Mouse (Mus musculus): ENCODE data around the gene Pde12.

Pde12 gene

GRCm38 (mm10) chr14:26643006-26643624, 26.6 kb downstream of the Pde12 start:
- DNase-seq (ENCODE audit: low spot score): no peak

GRCm38 (mm10) chr14:26639961-26640360, 29.7 kb downstream of the Pde12 start:
- no peak for DNase-seq (ENCODE audit: low spot score)

DNA sequence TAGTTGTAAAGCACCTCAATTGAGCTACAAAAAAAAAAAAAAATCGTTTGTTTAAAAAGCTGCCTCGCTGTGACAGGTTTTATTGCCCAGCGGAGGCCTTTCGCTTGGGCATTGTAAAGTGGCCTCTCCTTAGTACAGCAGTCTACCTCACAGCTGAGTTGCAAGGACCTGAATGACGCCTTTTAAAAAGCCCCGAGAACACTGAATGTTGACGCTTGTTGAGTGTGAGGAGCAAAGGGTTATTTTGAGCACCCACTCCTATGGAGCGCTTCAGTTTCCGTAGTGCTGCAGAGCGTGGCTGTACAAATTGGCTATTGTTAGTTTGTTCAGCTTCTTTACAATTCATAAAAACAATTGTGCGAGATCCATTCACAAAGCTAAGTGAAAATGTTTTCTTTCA, 30.4 kb downstream of the Pde12 start:
- peak; percentile 6 for DNase-seq (ENCODE audit: low spot score)

DNA sequence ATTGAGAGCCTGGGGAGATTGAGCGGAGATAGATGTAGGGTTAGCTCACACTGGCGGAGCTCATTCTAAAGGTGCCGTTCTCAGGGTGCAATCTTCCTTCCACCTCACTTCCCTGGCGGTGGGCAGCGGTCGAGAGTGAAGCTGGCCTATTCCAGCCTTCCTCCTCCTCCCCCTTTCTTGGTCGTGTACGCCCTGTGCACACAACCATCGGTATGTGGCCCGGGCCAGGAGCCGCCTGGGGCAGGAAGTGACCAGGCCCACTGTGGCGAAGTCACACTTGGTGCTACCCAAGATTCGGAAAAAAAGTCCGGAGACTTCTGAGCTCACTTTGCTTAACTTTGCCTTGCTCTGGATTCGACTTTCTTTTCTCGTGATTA, 31.0 kb downstream of the Pde12 start:
- peak; percentile 69 for DNase-seq (ENCODE audit: low spot score)

DNA sequence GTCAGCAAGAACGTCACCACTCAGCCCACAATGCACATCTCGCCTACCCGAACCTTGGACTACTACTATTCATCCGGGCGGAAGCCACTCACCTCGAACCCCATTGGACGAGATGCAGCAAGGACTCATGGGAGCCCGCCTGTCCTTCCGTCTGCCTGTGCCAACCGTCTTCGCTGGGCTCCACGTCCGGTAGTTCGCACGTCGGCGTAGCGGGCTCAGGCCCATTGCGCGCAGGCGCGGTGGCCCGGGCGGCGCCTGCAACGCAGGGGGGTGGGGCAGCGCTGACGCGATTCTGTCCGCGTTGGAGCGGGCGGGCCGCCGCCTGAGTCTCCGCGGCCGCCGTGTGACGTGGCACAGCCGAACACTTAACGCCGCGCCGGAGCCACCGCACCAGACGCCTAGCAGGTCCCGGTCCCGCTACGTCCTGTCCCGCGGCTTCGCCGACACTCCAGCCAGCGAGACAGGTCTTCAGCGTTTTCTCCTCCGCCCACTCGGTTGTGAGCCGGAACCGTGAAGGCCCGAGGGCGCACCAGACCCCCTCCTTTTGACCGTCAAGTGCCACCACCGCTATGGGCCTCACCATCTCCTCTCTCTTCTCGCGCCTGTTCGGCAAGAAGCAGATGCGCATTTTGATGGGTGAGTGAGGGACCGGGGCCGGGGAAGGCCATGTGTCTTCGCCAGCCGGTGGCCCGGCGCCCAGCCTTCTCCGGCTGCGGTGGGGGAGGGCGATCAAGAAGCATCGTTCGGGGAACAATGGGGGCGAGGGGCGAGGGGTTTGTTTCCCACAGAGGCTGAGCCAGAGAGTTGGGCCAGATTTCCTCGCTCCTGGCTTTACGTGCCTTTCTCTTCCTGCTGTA, 31.6 kb downstream of the Pde12 start, which contains the start of gene Arf4:
TSS of gene Arf4 (plus strand) at position 224 of the 857 bp plus-strand sequence.
- DNase-seq (ENCODE audit: low spot score): peak; percentile 98

- peak; percentile 17 for DNase-seq (ENCODE audit: low spot score)
Measured at GRCm38 (mm10) chr14:26637025-26637850, 32.4 kb downstream of the Pde12 start.

DNA sequence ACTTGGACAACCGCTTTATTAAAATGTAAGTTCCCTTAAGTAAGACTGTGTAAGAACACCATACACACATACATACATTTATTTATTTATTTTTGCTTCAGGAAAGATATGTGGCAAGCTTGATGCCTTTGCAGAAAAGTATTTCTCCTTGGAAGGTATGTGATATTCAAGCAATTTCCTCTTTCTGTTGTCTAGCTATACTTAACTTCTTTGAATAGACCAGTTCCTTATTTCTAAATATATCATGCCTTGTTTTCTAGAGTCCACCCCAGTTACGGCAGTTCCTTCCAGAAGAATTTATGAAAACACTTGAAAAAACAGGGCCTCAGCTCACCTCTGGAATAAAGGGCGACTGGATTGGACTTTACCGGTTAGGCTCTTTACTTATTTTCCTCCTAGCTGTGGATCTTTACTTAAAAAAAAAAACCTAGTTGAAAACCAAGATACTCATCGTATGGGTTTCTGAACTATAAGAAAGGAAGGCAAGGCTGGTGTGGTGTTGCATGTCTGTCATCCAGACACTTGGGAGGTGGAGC, 43.0 kb downstream of the Pde12 start:
- no peak for DNase-seq (ENCODE audit: low spot score)

GRCm38 (mm10) chr14:26625301-26625700, 44.4 kb downstream of the Pde12 start:
- DNase-seq (ENCODE audit: low spot score): no peak

DNA sequence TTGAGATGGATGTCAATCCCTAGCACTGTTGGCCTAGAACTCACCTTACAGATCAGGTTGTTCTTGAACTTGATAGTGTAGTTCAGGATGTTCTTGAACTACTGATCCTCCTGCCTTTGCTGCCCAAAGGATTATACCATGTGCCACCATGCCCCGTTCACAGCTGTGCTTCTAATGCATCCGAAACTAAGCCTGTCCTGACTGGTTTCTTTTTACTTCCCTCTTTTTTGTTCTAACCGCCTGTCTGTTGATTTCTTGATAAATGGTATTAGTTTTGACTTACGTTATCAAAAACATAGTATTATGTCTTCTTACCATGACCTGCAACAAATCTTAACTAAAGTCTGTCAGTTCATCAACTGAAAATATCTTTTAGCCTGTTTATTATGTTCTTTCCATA, 59.0 kb downstream of the Pde12 start:
- no peak for DNase-seq (ENCODE audit: low spot score)

All from yolk sac, embryonic 10.5 days (tissue).